Mouse (Mus musculus) limb, embryonic 11.5 days (tissue): ENCODE measurements around the gene Arsg. TPM values are rescaled to one million over a fixed set of nuclear protein-coding genes. Genes with fewer than 3 reads are reported as not detected.

Source experiments
- ATAC-seq: fragments of 200-750 bp; cut with Nextera tagmentation; 2 replicates; pipeline ENCODE4 v1.8.0; 2017; ENCODE audit warnings: low read depth; ENCODE audit not compliant: insufficient number of reproducible peaks, low FRiP score, low TSS enrichment
- DNase-seq: peaks from one replicate; pipeline ENCODE4 v3.0.0-alpha.2; 2015; ENCODE audit warnings: low spot score
- H3K27ac ChIP-seq: fragments of 300-500 bp; sonication (generic); replicated peaks from 2 replicates; pipeline ENCODE4 v1.5.1; 2014; ENCODE audit warnings: low read depth, mild to moderate bottlenecking, low read length
- H3K27me3 ChIP-seq: fragments of 300-500 bp; sonication (generic); 2 replicates; pipeline ENCODE4 v1.6.1; 2014; ENCODE audit warnings: mild to moderate bottlenecking, low read length, mixed read lengths; ENCODE audit not compliant: control insufficient read depth, insufficient read depth
- H3K36me3 ChIP-seq: fragments of 300-500 bp; sonication (generic); 2 replicates; pipeline ENCODE4 v1.6.1; 2014; ENCODE audit warnings: mild to moderate bottlenecking, low read length, moderate library complexity, mixed read lengths; ENCODE audit not compliant: control insufficient read depth, insufficient read depth
- H3K4me1 ChIP-seq: fragments of 300-500 bp; sonication (generic); 2 replicates; pipeline ENCODE4 v1.6.1; 2014; ENCODE audit warnings: low read length, mixed read lengths; ENCODE audit not compliant: control insufficient read depth, insufficient read depth
- H3K4me2 ChIP-seq: fragments of 300-500 bp; sonication (generic); 2 replicates; pipeline ENCODE4 v1.6.1; 2014; ENCODE audit warnings: low read depth, mild to moderate bottlenecking, moderate library complexity; ENCODE audit not compliant: severe bottlenecking
- H3K4me3 ChIP-seq: fragments of 300-500 bp; sonication (generic); 2 replicates; pipeline ENCODE4 v1.5.1; 2014; ENCODE audit warnings: low read depth, low read length
- H3K9ac ChIP-seq: fragments of 300-500 bp; sonication (generic); 2 replicates; pipeline ENCODE4 v1.6.1; 2014; ENCODE audit warnings: mild to moderate bottlenecking, low read length
- H3K9me3 ChIP-seq: fragments of 300-500 bp; sonication (generic); 2 replicates; pipeline ENCODE4 v1.6.1; 2016; ENCODE audit warnings: low read length; ENCODE audit not compliant: control insufficient read depth
- WGBS: fragments of 180-500 bp; shearing (Covaris S2); extraction: QIAGEN DNeasy Blood & Tissue Kit; methylation state at CpG from one replicate; pipeline ENCODE4 v1.1.7; 2014; 5-methylcytosine and 5-hydroxymethylcytosine counted together
- polyA plus RNA-seq: library from polyadenylated mRNA; unstranded; fragments of >200 nt; fragmentation: Nextera tagmentation; extraction: Ambion mirVana; gene quantifications from 2 replicates; pipeline ENCODE4 v1.2.1, GENCODE M21; 2014

The Arsg gene
- polyA plus RNA-seq, 1 experiment from 2014 or later, result 1.6 TPM

DNA sequence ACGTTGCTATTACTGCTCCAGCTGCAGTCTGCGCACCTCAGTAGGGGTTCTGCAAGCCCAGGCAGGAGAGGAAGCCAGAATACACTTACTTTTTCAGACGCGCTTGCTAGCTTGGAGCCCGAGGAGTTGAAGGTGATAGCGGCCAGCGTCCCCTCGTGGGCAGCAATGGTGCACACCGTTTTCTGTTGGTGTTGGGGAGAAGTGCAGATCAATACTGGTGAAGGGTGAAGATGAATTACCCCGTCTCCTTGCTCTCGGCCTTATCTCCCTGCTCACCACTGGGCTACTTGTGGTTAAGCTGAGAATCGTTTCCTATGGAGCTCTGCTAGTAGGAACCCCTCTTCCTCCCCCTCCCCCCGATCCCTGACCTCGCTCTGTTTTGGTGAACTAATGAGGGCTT, 110.8 kb downstream of the Arsg start:
- Histone ChIP-seq H3K4me2 (no peak overlapping the region), H3K9ac (no peak overlapping the region), H3K4me3 (no peak overlapping the region), H3K27ac (no peak overlapping the region), H3K9me3 (no peaks in the 10 kb centered on the region), H3K4me1 (no peaks in the 10 kb centered on the region), H3K27me3 (no peaks in the 10 kb centered on the region), H3K36me3 (peaks cover 9% of the 10 kb centered on the region; the same call in 1 of the 2 replicates)
- DNase-seq, result no peak
- ATAC-seq, result no peak
- whole genome bisulfite sequencing, result 71% methylated on average over 14 of the region's 14 CpGs

GRCm38 (mm10) chr11:109584843-109585713, 111.9 kb downstream of the Arsg start:
- Histone ChIP-seq H3K4me2 (no peak overlapping the region), H3K36me3 (peaks cover 4% of the 10 kb centered on the region; the same call in 1 of the 2 replicates), H3K27ac (no peak overlapping the region), H3K9ac (no peak overlapping the region), H3K4me3 (no peak overlapping the region), H3K9me3 (no peaks in the 10 kb centered on the region), H3K27me3 (no peaks in the 10 kb centered on the region), H3K4me1 (no peaks in the 10 kb centered on the region)
- DNase-seq (peak; percentile 83), ATAC-seq (no peak; the same call in 1 of the 2 replicates)
- 51% methylated on average over 11 of the region's 11 CpGs for WGBS

GRCm38 (mm10) chr11:109586424-109586823, 113.2 kb downstream of the Arsg start:
- DNase-seq (no peak), ATAC-seq (no peak)
- no peak overlapping the region for H3K9ac ChIP-seq
- 80% methylated on average over 2 of the region's 2 CpGs for WGBS
- H3K9me3 ChIP-seq, result no peaks in the 10 kb centered on the region
- no peak overlapping the region for H3K27ac ChIP-seq
- H3K4me3 ChIP-seq, result no peak overlapping the region
- no peak overlapping the region for H3K4me2 ChIP-seq
- no peaks in the 10 kb centered on the region for H3K4me1 ChIP-seq
- H3K27me3 ChIP-seq, result no peaks in the 10 kb centered on the region
- peaks cover 4% of the 10 kb centered on the region; the same call in 1 of the 2 replicates for H3K36me3 ChIP-seq

- 68% methylated on average over 13 of the region's 13 CpGs for WGBS
- no peaks in the 10 kb centered on the region for H3K4me1 ChIP-seq
- H3K27me3 ChIP-seq, result no peaks in the 10 kb centered on the region
Measured at GRCm38 (mm10) chr11:109587019-109587418, 113.8 kb downstream of the Arsg start.

DNA sequence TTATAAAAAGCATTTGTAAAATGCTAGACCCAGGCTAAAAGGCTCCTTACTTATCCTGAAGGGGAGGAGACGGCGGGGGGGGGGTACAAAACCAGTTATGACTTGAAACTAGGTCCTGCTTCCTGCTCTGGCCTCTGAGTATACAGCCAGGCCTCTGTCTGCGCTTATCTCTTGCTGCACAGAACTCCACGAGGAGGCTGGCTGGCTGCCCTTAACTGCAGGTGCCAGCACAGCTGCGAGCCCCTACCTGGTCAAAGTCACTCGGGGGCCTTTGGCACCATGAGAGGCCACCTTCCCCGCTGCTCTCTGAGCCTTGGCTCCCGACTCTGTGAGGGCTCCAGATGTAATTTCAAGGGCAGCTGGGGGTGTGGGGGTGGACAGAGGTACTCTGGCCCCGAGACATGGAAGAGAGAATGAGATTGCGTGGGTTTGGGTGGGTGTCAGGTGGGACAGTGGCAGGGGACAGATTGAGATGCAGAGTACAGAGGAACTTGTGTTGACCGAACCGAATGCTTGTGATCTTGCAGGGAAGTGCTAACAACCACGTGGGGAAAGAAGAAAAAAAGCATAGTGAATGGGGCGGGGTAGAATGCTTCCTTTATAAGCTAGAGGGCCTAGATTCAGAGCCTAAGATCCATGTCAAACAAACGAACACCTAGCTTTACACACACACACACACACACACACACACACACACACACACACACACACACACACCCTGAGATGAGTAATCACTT, 114.6 kb downstream of the Arsg start:
- no peaks in the 10 kb centered on the region for H3K36me3 ChIP-seq
- no peaks in the 10 kb centered on the region for H3K9me3 ChIP-seq
- no peak overlapping the region for H3K4me2 ChIP-seq
- no peak overlapping the region for H3K27ac ChIP-seq
- DNase-seq (no peak), ATAC-seq (no peak)
- peaks cover 2% of the 10 kb centered on the region; the same call in 1 of the 2 replicates for H3K4me1 ChIP-seq
- H3K27me3 ChIP-seq, result no peaks in the 10 kb centered on the region
- no peak overlapping the region for H3K9ac ChIP-seq
- 69% methylated on average over 15 of the region's 15 CpGs for WGBS
- H3K4me3 ChIP-seq, result no peak overlapping the region

More at GRCm38 (mm10) chr11:109587019-109587418, 113.8 kb downstream of the Arsg start:
- Histone ChIP-seq H3K9ac (no peak overlapping the region), H3K36me3 (peaks cover 2% of the 10 kb centered on the region; the same call in 1 of the 2 replicates), H3K27ac (no peak overlapping the region), H3K4me3 (no peak overlapping the region), H3K4me2 (no peak overlapping the region), H3K9me3 (no peaks in the 10 kb centered on the region)
- no peak for DNase-seq
- no peak for ATAC-seq

DNA sequence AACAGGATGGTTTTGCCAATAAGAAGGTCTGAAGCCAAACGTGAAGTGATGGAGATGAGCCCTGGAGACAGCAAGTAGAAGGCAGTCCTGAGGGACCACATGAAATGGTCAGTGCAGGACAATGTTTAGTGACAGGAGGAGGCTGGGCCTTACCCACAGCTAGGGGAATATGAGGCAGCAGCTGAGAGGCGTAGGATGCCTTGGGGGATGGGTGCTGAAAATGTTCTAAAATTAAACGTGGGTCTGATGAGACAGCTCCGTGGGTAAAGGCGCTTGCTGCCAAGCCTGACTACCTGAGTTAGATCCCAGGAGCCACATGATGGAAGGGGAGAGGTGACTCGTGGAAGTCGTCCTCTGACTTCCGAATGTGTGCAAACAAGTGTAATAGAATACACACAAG, 116.8 kb downstream of the Arsg start:
- no peak for DNase-seq
- H3K27me3 ChIP-seq, result no peaks in the 10 kb centered on the region
- 86% methylated on average over 8 of the region's 8 CpGs for WGBS

DNA sequence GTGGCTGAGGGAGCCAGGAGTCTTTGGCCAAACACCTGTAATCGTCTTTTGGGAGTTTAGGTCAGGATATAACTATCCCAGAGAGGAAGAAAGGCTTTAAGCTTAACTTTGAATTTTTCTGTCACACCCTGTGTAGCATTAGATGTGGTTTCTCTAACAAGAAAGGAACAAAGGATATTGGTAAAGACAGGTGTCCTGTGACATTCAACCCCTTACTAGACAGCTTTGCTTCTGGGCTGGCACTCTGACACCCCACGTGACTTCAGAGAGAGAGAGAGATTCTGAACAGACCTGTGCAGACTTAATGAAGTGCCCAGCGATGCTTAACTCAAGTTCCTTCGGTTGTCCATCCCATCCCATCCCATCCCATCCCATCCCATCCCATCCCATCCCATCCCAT, 118.3 kb downstream of the Arsg start:
- Histone ChIP-seq H3K4me3 (no peak overlapping the region), H3K27me3 (no peaks in the 10 kb centered on the region), H3K4me2 (no peak overlapping the region), H3K4me1 (peaks cover 12% of the 10 kb centered on the region; the same call in 1 of the 2 replicates), H3K9ac (no peak overlapping the region), H3K9me3 (no peaks in the 10 kb centered on the region), H3K27ac (no peak overlapping the region), H3K36me3 (peaks cover 4% of the 10 kb centered on the region; the same call in 1 of the 2 replicates)
- ATAC-seq (no peak), DNase-seq (no peak)
- WGBS, result 81% methylated on average over 4 of the region's 4 CpGs

More for the DNA sequence above, 116.8 kb downstream of the Arsg start:
- ATAC-seq, result no peak
- H3K36me3 ChIP-seq, result peaks cover 3% of the 10 kb centered on the region; the same call in 1 of the 2 replicates
- no peaks in the 10 kb centered on the region for H3K9me3 ChIP-seq
- H3K9ac ChIP-seq, result no peak overlapping the region
- H3K4me1 ChIP-seq, result peaks cover 12% of the 10 kb centered on the region; the same call in 1 of the 2 replicates
- no peak overlapping the region for H3K4me2 ChIP-seq
- no peak overlapping the region for H3K27ac ChIP-seq
- H3K4me3 ChIP-seq, result no peak overlapping the region

DNA sequence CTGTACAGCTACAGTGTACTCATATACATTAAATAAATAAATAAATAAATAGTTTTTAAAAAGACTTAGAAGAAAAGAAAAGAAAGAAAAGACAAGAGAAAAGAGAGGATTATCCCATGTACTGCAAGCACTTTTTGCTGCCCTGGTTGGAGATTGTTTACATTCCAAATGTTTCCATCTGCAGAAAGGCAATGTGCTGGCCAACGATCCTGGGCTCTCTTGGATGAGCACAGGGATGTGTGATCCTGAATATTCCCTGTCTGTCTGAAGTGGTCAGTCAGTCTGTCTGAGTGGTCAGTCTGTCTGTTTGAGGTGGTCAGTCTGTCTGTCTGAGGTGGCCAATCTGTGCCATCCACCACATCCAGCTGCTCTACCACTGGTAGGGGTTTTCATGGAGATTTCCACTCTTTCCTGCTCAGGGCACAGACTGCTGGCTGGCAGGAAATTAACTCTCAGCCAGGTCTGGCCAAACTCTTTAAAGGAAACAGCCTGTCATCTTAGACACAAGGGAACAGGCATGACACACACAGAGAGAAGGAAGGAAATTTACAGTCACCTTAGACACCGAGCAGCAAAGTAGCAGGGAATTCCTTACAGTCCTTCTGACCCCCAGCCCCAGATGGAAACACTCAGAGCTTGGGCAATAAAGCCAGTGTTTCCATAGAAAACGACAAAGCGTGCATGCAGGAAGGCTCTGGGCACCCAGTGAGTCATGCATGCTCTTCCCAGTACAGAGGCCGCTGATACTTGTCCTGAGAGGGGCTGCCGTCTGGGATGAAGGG, 120.2 kb downstream of the Arsg start:
- peak; percentile 79 for DNase-seq
- Histone ChIP-seq H3K27me3 (no peaks in the 10 kb centered on the region), H3K4me3 (no peak overlapping the region), H3K36me3 (peaks cover 4% of the 10 kb centered on the region; the same call in 1 of the 2 replicates), H3K9me3 (no peaks in the 10 kb centered on the region), H3K9ac (no peak overlapping the region), H3K4me1 (peaks cover 12% of the 10 kb centered on the region; the same call in 1 of the 2 replicates), H3K4me2 (no peak overlapping the region), H3K27ac (peak overlapping the region; percentile 81)
- 20% methylated on average over 6 of the region's 6 CpGs for WGBS
- ATAC-seq, result peak; percentile 65; the same call in 1 of the 2 replicates
